Mouse (Mus musculus): ENCODE results near the gene Gimap1.

DNA sequence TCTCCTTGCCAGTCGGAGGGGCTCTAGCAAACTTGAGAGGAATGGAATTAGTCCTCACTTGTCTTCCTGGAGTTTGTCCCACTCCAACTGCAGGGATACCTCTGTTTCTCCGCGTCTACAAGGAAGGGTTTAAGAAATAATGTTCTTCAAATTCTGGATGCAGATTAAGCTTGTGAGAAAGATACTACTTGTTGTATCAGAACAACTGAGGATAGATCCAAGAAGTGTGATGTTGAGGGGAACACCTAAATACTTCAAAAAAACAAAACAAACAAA lies 864 bp downstream of the Gimap1 start:
- no peak for TF ChIP-seq POLR2A (IDR thresholded peaks at IDR 0.05; ENCODE audit: control insufficient read depth in 1 of 2, insufficient read depth in 1 of 2, low read depth in 1 of 2, low read length in 2 of 2, poor library complexity in 1 of 2)
- no peak for TF ChIP-seq E2F4 (IDR thresholded peaks at IDR 0.05; ENCODE audit: borderline replicate concordance, low read depth, low read length)
- TF ChIP-seq CTCF (IDR thresholded peaks at IDR 0.05 in 2 of 3, conservative IDR thresholded peaks at IDR 0.05 in 1 of 3; ENCODE audit: control insufficient read depth in 1 of 3, insufficient read depth in 1 of 3, low read depth in 2 of 3, low read length in 3 of 3, poor library complexity in 1 of 3, severe bottlenecking in 1 of 3): no peak
- no peak for TF ChIP-seq EP300 (IDR thresholded peaks at IDR 0.05; ENCODE audit: low read depth in 1 of 2, low read length in 2 of 2)
- no peak for TF ChIP-seq RAD21 (IDR thresholded peaks at IDR 0.05; ENCODE audit: low read depth, low read length)
- TF ChIP-seq GABPA (IDR thresholded peaks at IDR 0.05; ENCODE audit: low read depth, low read length): no peak
